Mouse (Mus musculus) lung, postnatal 4 days (tissue): ENCODE results near the gene Adk.
A peak's percentile ranks its signal among the peaks of the same experiment; 100 is the strongest.

Experiments
- DNase-seq, 2 experiments: peaks; one replicate each; pipeline ENCODE4 v3.0.0; 2021

Adk gene

GRCm38 (mm10) chr14:21278907-21279535, 226.6 kb downstream of the Adk start:
- no peak for DNase-seq

- DNase-seq = no peak
Measured at GRCm38 (mm10) chr14:21280451-21280850, 228.1 kb downstream of the Adk start.

GRCm38 (mm10) chr14:21281506-21281905, 229.1 kb downstream of the Adk start:
- no peak for DNase-seq

GRCm38 (mm10) chr14:21284116-21284515, 231.7 kb downstream of the Adk start:
- no peak for DNase-seq

GRCm38 (mm10) chr14:21284847-21285246, 232.5 kb downstream of the Adk start:
- DNase-seq = no peak

- DNase-seq = peak in 1 of 2 experiments; percentile 12
Measured at GRCm38 (mm10) chr14:21286274-21286673, 233.9 kb downstream of the Adk start.

GRCm38 (mm10) chr14:21287726-21288442, 235.5 kb downstream of the Adk start:
- no peak for DNase-seq

- no peak for DNase-seq
Measured at GRCm38 (mm10) chr14:21299743-21300142, 247.4 kb downstream of the Adk start.

GRCm38 (mm10) chr14:21304815-21305214, 252.4 kb downstream of the Adk start:
- no peak for DNase-seq

GRCm38 (mm10) chr14:21308349-21308936, 256.1 kb downstream of the Adk start:
- no peak for DNase-seq

- DNase-seq = no peak
Measured at GRCm38 (mm10) chr14:21310530-21310929, 258.2 kb downstream of the Adk start.

GRCm38 (mm10) chr14:21313561-21314342, 261.4 kb downstream of the Adk start:
- no peak for DNase-seq

- DNase-seq = no peak
Measured at GRCm38 (mm10) chr14:21314466-21314865, 262.1 kb downstream of the Adk start.

GRCm38 (mm10) chr14:21334826-21335225, 282.5 kb downstream of the Adk start:
- DNase-seq = no peak

- DNase-seq = no peak
Measured at GRCm38 (mm10) chr14:21335691-21336314, 283.4 kb downstream of the Adk start.

- no peak for DNase-seq
Measured at GRCm38 (mm10) chr14:21337948-21338347, 285.6 kb downstream of the Adk start.

GRCm38 (mm10) chr14:21341195-21341594, 288.8 kb downstream of the Adk start:
- DNase-seq = no peak

- DNase-seq = no peak
Measured at GRCm38 (mm10) chr14:21342984-21343383, 290.6 kb downstream of the Adk start.

GRCm38 (mm10) chr14:21344896-21345295, 292.5 kb downstream of the Adk start:
- no peak for DNase-seq

- no peak for DNase-seq
Measured at GRCm38 (mm10) chr14:21348611-21349260, 296.4 kb downstream of the Adk start.

GRCm38 (mm10) chr14:21351646-21352045, 299.3 kb downstream of the Adk start:
- DNase-seq = no peak

GRCm38 (mm10) chr14:21356286-21356685, 303.9 kb downstream of the Adk start:
- DNase-seq = no peak
